16 mouse cellular contexts compared by ENCODE assay signal in genomic region chr7:126027410-126027809, GRCm38 (mm10). TPM values are rescaled to one million over a fixed set of nuclear protein-coding genes. Genes with fewer than 3 reads are reported as not detected.
DNase-seq lines count a peak whose midpoint lies in the region; ATAC-seq and TF ChIP-seq lines count a peak whose summit lies in the region.
"Had no signal": no experiment of that assay in that cellular context is flagged by ENCODE, and none has a peak within 500 bp of the region (broad histone marks: within the 10 kb centered on the region; RNA-seq: fewer than 3 reads in every experiment).

No protein-coding gene starts in this region.

- 9% methylated on average over 1 of the region's 1 CpGs for WGBS in spleen, adult 2 months
- 65% methylated on average over 1 of the region's 1 CpGs for WGBS in stomach, postnatal 0 days

- TF ChIP-seq CTCF in gastrocnemius, adult 2 months (IDR thresholded peaks at IDR 0.05), result no peak
- no peak for TF ChIP-seq CTCF in spleen, adult 2 months (IDR thresholded peaks at IDR 0.05; ENCODE audit: extremely low read depth, insufficient read depth, insufficient read length, insufficient replicate concordance)
- TF ChIP-seq CTCF in stomach, postnatal 0 days (IDR thresholded peaks at IDR 0.05; ENCODE audit: low read depth), result no peak

- TF ChIP-seq EP300 in stomach, postnatal 0 days (optimal IDR thresholded peaks at IDR 0.05), result no peak

- TF ChIP-seq POLR2A in spleen, adult 2 months (IDR thresholded peaks at IDR 0.05; ENCODE audit: low read depth, low read length), result no peak

- DNase-seq in gastrocnemius, adult 2 months, result peak; percentile 28
- DNase-seq in gastrocnemius, postnatal 10 days, result no peak
- DNase-seq in spleen, adult 2 months (ENCODE audit: low read depth in 1 of 2, low spot score in 2 of 2), result peak in 1 of 2 experiments; percentile 14
- no peak for DNase-seq in spleen, postnatal 4 days (ENCODE audit: low spot score in 2 of 2)
- peak; percentile 64 to 78 for DNase-seq in cerebellum, postnatal 14 days
- no peak for DNase-seq in thymus, postnatal 14 days
- DNase-seq in stomach, postnatal 0 days (ENCODE audit: low spot score), result no peak
- DNase-seq: adrenal gland, adult 2 months; forebrain, postnatal 0 days; kidney, postnatal 25 days; lung, embryonic 14.5 days; right cerebral cortex, adult 18-20 months; thymus, postnatal 25 days had no signal

- H3K9me3 ChIP-seq in stomach, postnatal 0 days (ENCODE audit: control insufficient read depth, low read length), result no peaks in the 10 kb centered on the region
- H3K9me3 ChIP-seq: intestine, embryonic 15.5 days had no signal

- no peak overlapping the region for H3K27ac ChIP-seq in gastrocnemius, adult 2 months
- H3K27ac ChIP-seq in spleen, adult 2 months (ENCODE audit: insufficient read depth, low read length), result peak overlapping the region; percentile 43; the same call in 1 of the 2 replicates
- H3K27ac ChIP-seq in stomach, postnatal 0 days (replicated peaks), result no peak overlapping the region
- H3K27ac ChIP-seq: intestine, embryonic 15.5 days had no signal

- no peaks in the 10 kb centered on the region for H3K27me3 ChIP-seq in spleen, adult 2 months (ENCODE audit: control insufficient read depth, insufficient read depth, low read length)
- H3K27me3 ChIP-seq in stomach, postnatal 0 days (ENCODE audit: control insufficient read depth, insufficient read depth, low read length), result no peaks in the 10 kb centered on the region
- H3K27me3 ChIP-seq: intestine, embryonic 15.5 days had no signal

- no peaks in the 10 kb centered on the region for H3K36me3 ChIP-seq in spleen, adult 2 months (ENCODE audit: control insufficient read depth, insufficient read depth, low read length)
- no peaks in the 10 kb centered on the region for H3K36me3 ChIP-seq in stomach, postnatal 0 days (ENCODE audit: control insufficient read depth, insufficient read depth, low read length)
- H3K36me3 ChIP-seq: intestine, embryonic 15.5 days had no signal

- intact Hi-C loops in gastrocnemius, adult 2 months (cut with DNase I), result no loop called here

- peaks cover 6% of the 10 kb centered on the region; the same call in 1 of the 2 replicates for H3K4me1 ChIP-seq in spleen, adult 2 months (ENCODE audit: control insufficient read depth, insufficient read depth, insufficient read length)
- H3K4me1 ChIP-seq in stomach, postnatal 0 days (replicated peaks; ENCODE audit: control insufficient read depth, insufficient read depth), result no peaks in the 10 kb centered on the region
- H3K4me1 ChIP-seq: intestine, embryonic 15.5 days had no signal

- no peak overlapping the region for H3K4me3 ChIP-seq in gastrocnemius, adult 2 months
- no peak overlapping the region for H3K4me3 ChIP-seq in spleen, adult 2 months (ENCODE audit: extremely low read depth, insufficient read depth, insufficient read length)
- H3K4me3 ChIP-seq in stomach, postnatal 0 days (ENCODE audit: low read depth, low read length), result no peak overlapping the region
- H3K4me3 ChIP-seq: intestine, embryonic 15.5 days had no signal

- no peak for ATAC-seq in CD4-positive, CD25-positive, alpha-beta regulatory T cell, adult 4 months
- ATAC-seq in stomach, postnatal 0 days (ENCODE audit: low FRiP score, low TSS enrichment), result no peak
- ATAC-seq: forebrain, postnatal 0 days; intestine, embryonic 15.5 days had no signal

- H3K9ac ChIP-seq in stomach, postnatal 0 days (ENCODE audit: low read length), result no peak overlapping the region
- H3K9ac ChIP-seq: forebrain, postnatal 0 days; intestine, embryonic 15.5 days; lung, embryonic 14.5 days had no signal

- no peak overlapping the region for H3K4me2 ChIP-seq in stomach, postnatal 0 days (replicated peaks; ENCODE audit: low read depth)
- H3K4me2 ChIP-seq: intestine, embryonic 15.5 days; lung, embryonic 14.5 days had no signal

RNA-seq across cellular contexts. Expression of gene Gsg1l, which starts 54.8 kb away (rescaled TPM):
- not detected for total RNA-seq in gastrocnemius, adult 2 months (2021)
- total RNA-seq in gastrocnemius, postnatal 10 days (2021), result under 1 TPM; 0.21 to 0.68 TPM
- 0.05 TPM in 2 replicates for polyA plus RNA-seq in spleen, adult 2 months (2012; rRNA removed)
- not detected for polyA plus RNA-seq in CD4-positive, CD25-positive, alpha-beta regulatory T cell, adult 4 months (2017; shearing (Covaris generic))
- polyA plus RNA-seq in stomach, postnatal 0 days (2015; fragmentation: Nextera tagmentation; extraction: Ambion mirVana), result 0.67 and 0.77 TPM in 2 replicates
- total RNA-seq: megakaryocyte-erythroid progenitor cell, adult 5-6 weeks had no signal

Comparison
In these comparisons a context has a peak if more than half of its experiments do, and no peak if none do; other contexts are left out.
1. DNase-seq: peak in gastrocnemius, adult 2 months (single experiment) and cerebellum, postnatal 14 days (2 of 2); none in gastrocnemius, postnatal 10 days (single experiment), spleen, postnatal 4 days (0 of 2), thymus, postnatal 14 days (single experiment) and stomach, postnatal 0 days (single experiment).